ENCODE assay signal across 21 mouse cellular contexts in the genomic region with DNA sequence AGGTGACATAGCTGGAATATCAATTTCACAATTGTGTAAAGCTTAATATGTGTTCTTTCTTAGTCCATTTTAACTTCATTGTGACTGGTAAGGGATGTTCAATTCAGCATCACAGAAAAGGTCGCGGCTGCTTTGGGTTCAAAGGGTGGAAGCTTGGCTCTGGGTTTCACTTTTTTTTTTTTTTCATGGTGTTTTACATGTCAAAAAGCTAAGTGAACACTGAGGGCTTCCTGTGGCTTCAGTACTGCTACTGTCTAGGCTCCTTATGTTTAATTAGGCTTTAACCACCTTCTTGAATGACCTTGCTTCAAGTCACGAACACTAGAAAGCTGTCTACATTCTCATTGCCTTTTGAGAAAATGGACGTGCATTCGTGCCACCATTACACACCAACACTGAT.
DNase-seq lines count a peak whose midpoint lies in the region; TF ChIP-seq lines count a peak whose summit lies in the region.
"Had no signal": no experiment of that assay in that cellular context is flagged by ENCODE, and none has a peak within 500 bp of the region (broad histone marks: within the 10 kb centered on the region; RNA-seq: fewer than 3 reads in every experiment).

No protein-coding gene starts in this region.

- H3K4me3 ChIP-seq in ES-E14 (ENCODE audit: insufficient read depth in 1 of 2, low read depth in 1 of 2, low read length in 2 of 2, poor library complexity in 1 of 2, severe bottlenecking in 1 of 2) = no peak overlapping the region
- H3K4me3 ChIP-seq: embryonic facial prominence, embryonic 13.5 days; embryonic facial prominence, embryonic 15.5 days; erythroblast, embryonic 14.5 days; forebrain, embryonic 13.5 days; forebrain, embryonic 15.5 days had no signal

- no peak overlapping the region for H3K27ac ChIP-seq in ES-E14 (ENCODE audit: insufficient read depth, low read depth, low read length, poor library complexity, severe bottlenecking)
- H3K27ac ChIP-seq: embryonic facial prominence, embryonic 13.5 days; embryonic facial prominence, embryonic 15.5 days; forebrain, embryonic 13.5 days; forebrain, embryonic 15.5 days had no signal

- no peaks in the 10 kb centered on the region for H3K36me3 ChIP-seq in ES-E14 (ENCODE audit: control insufficient read depth, insufficient read depth, low read length, poor library complexity, severe bottlenecking)
- H3K36me3 ChIP-seq: embryonic facial prominence, embryonic 15.5 days had no signal

- DNase-seq in ES-CJ7 (ENCODE audit: low read depth, low spot score) (peak; percentile 51), ES-E14 (ENCODE audit: low read depth, low spot score) (no peak), ZHBTc4 (ENCODE audit: low read depth, low spot score) (peak; percentile 25)
- no peak for DNase-seq in yolk sac, embryonic 10.5 days (ENCODE audit: low spot score)
- DNase-seq in left cerebral cortex, postnatal 36 days (ENCODE audit: low spot score in 2 of 2) = no peak
- DNase-seq: adrenal gland, adult 2 months; adrenal gland, postnatal 10 days; adrenal gland, postnatal 25 days; cerebellum, adult 11 months; cerebellum, adult 18-20 months; cerebellum, adult 8-10 months; cerebellum, adult 9-11 months; cerebellum, postnatal 14 days; cerebellum, postnatal 36 days; embryo, embryonic 11 days; forebrain, postnatal 0 days had no signal

- H3K9me3 ChIP-seq in ES-E14 (ENCODE audit: control insufficient read depth, insufficient read depth, low read depth, low read length) = no peaks in the 10 kb centered on the region
- H3K9me3 ChIP-seq: embryonic facial prominence, embryonic 13.5 days; embryonic facial prominence, embryonic 15.5 days; forebrain, embryonic 13.5 days; forebrain, embryonic 15.5 days had no signal

- in situ Hi-C loops in ES-E14 (cut with MboI; ENCODE audit: low sequenced_read_pairs in 2 of 2, unreplicated experiment in 2 of 2) = no loop called here

- H3K9ac ChIP-seq in ES-E14 (ENCODE audit: insufficient read depth, low read depth, low read length, poor library complexity, severe bottlenecking) = no peak overlapping the region
- H3K9ac ChIP-seq: embryonic facial prominence, embryonic 13.5 days; embryonic facial prominence, embryonic 15.5 days; forebrain, embryonic 13.5 days; forebrain, embryonic 15.5 days; forebrain, postnatal 0 days had no signal

- intact Hi-C loops in left cerebral cortex, postnatal 36 days (cut with DNase I) = no loop called here

- no peaks in the 10 kb centered on the region for H3K4me1 ChIP-seq in ES-E14 (ENCODE audit: control insufficient read depth in 2 of 2, insufficient read depth in 2 of 2, low read length in 2 of 2, poor library complexity in 1 of 2)
- H3K4me1 ChIP-seq: embryonic facial prominence, embryonic 13.5 days; embryonic facial prominence, embryonic 15.5 days had no signal

TF ChIP-seq in ES-E14, 5 proteins besides CTCF, POLR2A, EP300 and RAD21:
- TF ChIP-seq CHD2 (IDR thresholded peaks at IDR 0.05; ENCODE audit: low read depth, low read length) (no peak), MAFK (IDR thresholded peaks at IDR 0.05; ENCODE audit: insufficient read depth, low read depth, low read length) (no peak), ZNF384 (IDR thresholded peaks at IDR 0.05; ENCODE audit: low read depth, low read length) (peak; percentile 86)

Comparison
In these comparisons a context has a peak if more than half of its experiments do, and no peak if none do; other contexts are left out.
1. DNase-seq: peak in ES-CJ7 (single experiment) and ZHBTc4 (single experiment); none in ES-E14 (single experiment), yolk sac, embryonic 10.5 days (single experiment) and left cerebral cortex, postnatal 36 days (0 of 2).